Mouse (Mus musculus) layer of hippocampus, postnatal 14 days (tissue): ENCODE measurements at regions not wholly inside any gene's neighbourhood (a gene's known extent, or its start where the extent isn't known, plus 50 kb on each side); places are given as distances from the start of the nearest gene placed in this dataset.

ENCODE experiments used
- DNase-seq, 2 experiments: peaks; one replicate each; pipeline ENCODE4 v3.0.0; 2021 to 2022; ENCODE audit warnings: low spot score in 2 of 2, mixed read lengths in 1 of 2

DNA sequence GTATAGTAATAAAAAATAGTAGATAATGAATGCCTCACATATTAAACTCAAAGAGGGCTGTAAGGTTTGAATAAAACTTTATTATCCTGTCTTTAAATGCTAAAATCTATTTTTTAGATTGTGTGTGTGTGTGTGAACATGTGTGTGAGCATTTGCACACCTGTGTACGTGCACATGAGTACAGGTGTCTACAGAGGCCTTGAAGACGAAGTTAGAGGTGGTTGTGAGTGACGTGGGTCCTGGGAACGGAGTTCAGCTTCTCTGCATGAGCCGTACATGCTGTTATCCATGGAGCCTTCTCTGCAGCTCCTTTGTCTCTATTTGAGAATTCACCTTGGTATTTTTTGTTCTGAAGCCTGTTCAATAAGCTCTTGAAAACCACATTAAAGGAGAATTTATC, 129.8 kb upstream of the Hmgn3 start:
- no peak for DNase-seq

DNA sequence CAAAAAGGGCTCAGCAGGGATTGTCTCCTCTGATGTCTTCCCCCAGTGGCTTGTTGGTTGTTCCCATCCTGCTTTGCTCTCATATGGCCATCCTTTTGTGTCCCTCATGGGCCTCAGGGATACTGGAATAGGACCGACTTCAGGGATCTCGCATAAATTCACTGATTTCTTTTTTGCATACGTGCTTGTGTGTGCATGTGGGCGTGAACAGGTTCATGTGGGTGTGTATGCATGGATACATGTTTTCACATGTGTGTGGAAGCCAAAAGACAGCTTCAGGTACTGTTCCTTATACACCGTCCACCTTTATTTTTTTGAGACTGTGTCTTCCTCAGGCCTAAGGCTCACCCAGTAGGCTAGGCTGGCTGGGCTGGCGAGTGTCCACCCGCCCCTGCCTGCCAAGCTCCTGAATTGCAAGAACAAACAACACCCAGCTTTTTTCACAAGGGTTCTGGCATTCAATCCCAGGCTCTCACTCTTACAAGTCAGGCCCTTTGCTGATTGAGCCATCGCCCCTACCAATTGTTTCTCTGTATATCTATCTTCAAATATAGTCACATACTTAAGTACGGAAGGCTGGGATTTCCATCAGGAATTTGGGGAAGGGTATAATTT, 127.0 kb upstream of the Hmgn3 start:
- peak; percentile 9 to 21 for DNase-seq

DNA sequence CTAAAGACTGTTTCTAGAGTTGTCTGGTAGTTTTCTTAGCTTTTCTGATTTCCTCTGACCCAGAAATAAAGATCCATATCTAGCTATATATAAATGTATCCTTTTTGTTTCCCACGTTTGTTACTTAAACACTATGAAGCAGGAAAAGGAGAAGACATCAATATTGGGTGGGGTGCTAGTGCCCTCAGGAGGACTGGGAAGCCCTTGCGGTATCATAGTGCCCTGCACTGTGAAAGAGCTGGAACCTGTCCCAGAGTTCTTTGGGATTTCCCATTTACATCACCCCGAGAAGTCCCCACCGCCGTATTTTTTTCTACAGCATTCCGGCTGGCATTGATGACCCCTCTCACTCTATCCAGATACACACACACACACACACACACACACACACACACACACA, 119.3 kb upstream of the Hmgn3 start:
- no peak for DNase-seq

DNA sequence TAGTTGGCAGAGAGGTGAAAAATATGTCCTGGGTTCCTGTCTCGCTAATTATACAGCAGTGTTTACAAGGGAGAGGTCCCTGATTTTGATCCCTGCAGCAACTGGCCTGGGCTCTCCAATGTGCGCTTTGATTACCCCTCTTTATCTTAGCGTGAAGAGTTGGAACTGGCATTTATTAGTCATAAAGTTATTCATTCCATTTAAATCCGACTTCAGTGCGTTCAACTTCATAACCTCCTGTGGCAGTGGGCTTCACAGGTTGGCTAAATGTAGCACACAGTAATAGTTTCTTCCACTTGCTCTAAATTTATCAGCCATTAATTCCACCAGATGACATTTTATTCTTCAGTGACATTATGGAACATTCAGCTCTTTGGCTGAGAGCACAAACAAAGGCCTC, 113.0 kb upstream of the Hmgn3 start:
- DNase-seq: no peak

DNA sequence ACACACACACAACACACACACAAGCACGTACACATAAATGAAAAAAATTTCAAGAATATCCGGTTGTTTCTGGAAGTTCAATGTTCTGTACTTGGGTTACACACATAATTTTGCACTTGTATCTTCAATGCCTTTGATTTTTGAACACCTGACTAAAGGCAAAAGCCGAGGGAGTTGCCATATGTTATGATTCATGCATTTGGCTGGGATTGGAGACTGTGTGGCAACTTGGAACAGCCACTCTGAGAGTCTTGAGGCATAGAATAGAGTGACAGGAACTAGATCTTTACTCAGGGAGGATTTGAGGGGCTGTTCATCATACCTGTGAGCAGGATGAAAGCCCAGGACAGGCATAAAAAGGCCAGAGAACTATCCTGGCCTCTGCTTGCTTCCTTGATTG, 112.5 kb upstream of the Hmgn3 start:
- DNase-seq: peak in 1 of 2 experiments; percentile 15

DNA sequence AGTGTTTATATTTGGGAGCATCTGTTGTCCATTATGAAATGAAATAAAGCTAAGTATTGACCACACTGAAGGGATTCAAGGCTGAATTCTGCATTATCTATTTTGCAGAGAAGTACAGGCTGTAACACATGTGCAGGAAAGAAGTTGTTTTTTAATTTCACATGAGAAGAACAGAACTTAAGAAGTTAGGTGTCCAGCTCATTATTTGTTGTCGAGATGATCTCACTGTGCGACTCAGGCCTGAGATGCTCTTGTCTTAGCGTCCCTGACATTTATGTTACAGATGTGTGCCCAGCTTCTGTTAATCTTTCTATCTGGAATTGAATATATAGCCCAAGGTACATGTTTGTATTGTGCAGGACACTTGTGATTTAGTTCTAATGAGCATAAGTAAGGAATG, 112.0 kb upstream of the Hmgn3 start:
- no peak for DNase-seq

DNA sequence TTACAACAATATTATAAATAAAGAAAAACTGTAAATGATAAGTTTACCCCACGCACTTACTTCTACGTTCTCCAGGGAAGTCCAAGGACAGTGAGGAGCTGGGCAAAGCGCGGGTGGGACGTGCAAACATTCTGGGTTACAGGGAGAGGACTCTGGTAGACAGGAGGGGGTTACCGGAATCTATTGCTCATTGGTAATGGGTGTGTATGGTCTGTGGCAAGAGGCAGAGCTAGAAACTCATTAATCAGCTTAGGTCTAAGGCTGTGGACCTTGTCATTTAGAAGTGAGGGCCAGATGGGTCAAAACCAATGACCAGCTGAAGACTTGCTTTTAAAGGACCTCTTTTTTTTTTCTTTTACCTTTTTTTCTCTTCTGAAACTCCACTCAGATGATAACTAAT, 107.9 kb upstream of the Hmgn3 start:
- DNase-seq: no peak

DNA sequence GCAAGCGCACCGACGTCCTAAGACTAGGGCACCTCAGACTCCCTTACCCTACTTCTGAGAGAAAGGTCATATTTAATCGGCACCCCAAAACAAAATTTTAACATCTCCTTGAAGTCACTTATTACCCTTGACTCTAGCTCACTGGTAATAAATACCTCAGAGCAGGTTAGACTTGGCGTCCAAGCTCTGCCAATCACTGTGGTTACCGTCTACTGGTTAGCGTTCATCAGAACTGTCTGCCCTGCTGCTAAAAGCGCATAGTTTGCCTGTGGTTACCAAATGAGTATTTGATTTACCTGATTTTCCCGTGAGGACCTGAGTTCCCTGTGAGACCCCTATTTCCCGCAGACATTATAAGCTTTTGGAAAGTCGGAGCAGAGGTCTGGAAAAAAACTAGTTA, 107.3 kb upstream of the Hmgn3 start:
- DNase-seq: no peak

DNA sequence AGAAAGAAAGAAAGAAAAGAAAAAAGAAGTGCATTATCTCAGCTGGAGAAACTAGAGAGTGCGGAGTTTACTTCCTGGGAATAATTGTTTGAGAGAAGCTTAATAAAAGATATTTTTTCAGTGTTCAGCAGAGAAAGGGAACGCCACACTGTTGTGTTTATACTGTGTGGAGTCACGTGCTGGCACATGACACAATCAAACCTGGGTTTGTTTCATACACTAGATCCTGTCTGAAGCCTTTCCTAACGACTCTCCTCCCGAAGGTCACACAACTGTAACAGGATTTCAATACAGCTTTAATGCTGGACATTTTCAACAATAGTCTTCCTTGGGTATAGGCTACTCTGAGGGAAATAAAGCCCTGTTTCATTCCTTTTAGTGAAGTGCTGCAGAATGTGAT, 105.3 kb upstream of the Hmgn3 start:
- DNase-seq: no peak

DNA sequence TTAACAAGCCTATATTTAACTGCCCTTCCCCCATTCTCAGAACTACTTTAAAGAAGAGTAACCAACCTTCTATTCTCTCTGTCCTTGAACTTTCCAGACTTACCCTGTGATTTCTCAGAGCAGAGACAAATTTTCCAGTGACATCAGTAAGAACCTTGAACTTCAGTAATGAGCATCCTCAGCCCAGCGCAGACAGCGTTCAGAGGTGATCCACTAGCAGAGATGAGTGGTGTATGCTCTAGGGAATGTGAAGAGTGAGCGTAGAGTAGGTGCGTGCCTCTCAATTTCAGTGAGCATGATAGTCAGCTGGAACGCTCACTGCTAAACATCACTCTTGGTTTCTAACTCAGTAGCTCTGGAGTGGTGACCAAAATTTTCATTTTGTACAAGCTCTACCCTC, 103.4 kb upstream of the Hmgn3 start:
- no peak for DNase-seq

DNA sequence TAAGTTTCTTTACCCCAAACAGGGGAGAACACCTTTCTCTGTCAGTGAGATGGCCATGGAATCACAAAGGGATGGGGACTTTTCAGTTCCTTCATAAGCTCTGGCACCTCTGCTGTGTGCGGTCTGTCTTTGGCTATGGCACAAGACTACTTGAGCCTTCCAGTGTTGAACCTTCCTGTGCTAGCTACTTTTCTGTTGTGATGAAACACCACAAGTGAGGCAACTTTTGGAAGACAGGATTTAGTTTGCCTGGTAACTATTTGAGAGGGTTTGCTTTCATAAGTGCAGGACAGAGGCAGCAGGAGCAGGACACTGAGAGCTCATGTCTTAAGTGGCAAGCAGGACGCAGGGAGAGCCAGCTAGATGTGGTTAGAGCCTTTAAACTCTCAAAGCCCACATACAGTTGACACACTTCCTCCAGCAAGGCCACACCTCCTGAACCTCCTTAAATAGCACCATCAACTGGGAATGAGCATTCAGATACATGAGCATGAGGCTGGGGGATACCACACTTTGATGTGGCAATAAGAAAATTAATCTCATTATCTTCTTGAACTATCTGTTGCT, 101.8 kb upstream of the Hmgn3 start:
- DNase-seq: no peak

DNA sequence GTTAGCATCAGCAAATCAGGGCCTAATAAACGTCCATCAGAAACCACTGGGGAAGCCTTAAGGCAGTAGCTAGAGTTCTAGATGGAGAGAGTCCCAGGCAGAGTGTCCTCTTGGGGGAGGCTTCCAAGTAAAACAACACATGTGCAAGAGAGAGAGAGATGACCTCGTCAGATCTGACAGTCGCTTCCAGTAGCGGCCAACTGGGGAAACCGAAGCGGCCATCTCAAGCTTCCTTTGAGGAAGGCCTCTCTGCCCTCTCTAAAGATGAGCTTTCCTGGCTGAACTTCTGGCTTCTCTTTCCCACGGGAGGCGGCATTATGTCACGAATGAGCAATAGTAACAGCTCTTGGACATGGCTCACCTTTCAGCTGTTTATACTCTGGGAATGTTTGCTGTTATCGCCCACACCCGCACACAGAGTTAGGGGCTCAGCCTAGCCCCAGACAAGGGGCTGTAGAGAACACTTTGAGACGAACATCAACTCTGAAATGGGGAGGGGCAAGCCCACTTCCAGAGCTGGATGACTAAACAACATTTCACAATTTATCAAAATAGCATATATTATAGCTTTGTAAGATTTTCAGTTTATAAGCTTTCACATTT, 100.7 kb upstream of the Hmgn3 start:
- DNase-seq: no peak

DNA sequence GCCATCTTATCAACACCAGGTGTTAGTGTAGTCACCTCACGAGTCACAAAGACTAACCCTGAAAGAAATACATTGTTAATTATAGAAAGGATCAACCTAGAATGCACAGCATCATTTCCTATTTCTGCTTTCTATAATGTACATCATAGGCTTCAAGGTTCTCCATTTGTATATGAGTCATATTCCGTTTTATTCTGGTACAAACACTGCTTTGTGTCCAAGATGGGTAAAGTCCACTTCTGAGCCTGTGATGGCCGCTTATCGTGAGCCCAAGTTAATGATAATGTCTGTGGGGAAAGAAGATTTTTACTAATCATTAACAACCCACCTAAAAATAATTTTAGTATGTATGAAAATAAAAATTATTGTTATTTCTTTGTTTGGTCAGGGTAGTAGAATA, 94.6 kb upstream of the Hmgn3 start:
- DNase-seq: no peak

DNA sequence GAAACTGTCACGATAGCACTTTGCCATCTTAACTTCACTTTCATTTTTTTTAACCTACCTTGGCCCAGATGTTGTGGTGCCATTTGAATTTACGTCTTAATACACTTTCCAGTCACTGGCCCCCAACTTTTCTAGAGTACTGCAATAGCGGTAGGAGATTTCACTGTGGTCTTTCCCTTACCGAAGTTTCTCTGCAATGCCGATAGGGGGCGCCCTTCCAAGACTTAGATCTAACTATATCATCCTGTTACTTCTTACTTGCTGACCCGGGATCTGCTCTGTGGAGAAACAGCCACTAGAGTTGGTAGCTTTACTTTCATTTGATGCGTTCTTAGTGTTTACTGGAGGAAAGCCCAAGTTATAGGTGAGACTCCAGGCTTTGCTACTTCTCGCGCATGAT, 92.6 kb upstream of the Hmgn3 start:
- no peak for DNase-seq

DNA sequence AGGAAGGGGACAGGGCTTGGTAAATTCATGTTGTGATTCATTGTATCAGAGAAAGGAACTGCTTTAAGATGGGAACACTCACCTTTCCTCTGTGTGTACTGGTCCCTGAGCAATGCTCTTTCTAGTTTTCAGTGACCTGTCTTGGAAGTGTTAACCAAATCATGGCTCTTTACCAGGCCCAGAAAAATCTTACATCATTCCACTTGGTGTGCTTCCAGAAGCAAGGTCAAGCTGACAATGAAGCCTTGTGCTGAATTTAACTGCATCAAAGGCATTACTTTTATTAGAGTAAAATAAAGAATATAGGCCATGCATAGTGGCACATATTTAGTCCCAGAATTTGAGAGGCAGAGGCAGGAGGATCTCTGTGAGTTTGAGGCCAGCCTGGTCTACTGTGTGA, 75.4 kb upstream of the Hmgn3 start:
- no peak for DNase-seq

DNA sequence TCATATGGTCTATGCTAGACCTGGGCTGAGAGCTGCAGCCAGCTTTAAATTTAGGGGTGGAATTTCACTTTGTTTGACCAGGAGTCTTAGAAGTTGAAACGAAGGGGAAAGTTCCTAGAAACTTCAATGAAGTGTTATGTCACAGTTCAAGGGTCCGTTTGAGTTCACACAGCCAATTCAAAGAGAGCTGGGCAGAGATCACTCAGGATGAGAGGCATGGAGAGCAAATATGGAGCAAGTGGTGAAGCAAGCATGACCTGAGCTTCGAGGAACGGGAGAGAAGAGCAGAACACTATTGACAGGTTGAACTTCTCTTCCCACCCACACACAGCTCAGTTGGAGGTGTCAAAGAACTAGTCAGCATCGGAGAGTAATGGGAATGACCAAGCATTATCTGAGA, 56.1 kb upstream of the Hmgn3 start:
- no peak for DNase-seq

DNA sequence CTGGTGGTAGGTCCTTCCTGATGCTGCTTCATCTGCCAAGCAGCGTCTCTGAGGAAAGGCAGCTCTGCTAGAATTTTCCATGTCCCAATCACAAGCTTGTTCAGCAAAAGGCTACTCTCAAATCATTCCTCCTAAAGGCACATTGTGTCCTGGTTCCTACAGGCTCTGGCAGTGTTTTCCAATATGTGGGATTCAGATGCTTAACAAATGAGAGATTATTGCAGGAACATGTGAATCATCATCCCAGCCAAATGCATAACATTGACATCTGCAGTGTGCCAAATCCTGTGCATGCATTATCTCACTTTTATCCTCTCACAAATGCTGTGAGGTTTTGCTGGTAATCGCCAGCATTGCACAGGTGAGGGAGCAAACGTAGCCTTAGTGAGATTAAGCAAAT, 53.3 kb upstream of the Hmgn3 start:
- DNase-seq: peak; percentile 12 to 33

DNA sequence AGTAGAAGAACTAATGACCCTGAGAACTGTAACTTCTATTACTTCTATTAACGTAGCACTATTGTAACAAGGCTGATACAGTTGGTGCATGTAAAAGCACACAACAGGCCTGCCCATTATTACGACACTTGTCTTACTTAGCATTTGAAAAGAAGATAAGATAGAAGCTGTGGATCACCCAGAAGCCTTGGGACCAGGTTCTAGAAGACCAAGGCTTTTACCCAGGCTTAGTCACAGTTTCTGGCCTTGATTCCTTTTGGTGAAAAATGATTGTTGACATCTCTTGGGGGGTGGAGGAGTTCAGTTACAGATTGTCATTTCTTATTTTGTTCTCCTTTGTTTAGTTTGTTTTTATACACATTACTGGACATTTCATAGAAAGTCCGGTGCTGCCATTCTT, 52.7 kb upstream of the Hmgn3 start:
- DNase-seq: no peak

DNA sequence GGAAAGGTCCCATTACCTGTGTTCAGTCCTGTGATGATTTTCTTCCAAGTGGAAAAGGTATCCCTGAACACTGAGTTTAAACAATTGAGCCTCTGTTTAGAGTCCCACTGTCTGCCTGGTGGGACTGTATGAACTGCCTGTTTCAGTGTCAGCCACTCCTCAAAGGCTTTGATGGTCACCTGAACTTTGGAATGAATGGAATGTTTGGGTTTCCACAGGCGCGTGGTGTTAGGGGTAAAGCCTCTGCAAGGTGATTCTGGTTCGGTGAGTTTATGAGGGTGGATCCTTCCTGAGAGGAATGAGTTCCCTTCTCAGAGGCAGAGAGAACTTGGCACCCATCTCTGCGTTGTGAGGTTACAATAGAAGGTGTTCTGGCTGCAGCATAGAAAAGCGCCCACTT, 50.5 kb upstream of the Hmgn3 start:
- DNase-seq: no peak
